Mouse (Mus musculus): Measurements from ENCODE around the gene Gm33543.
A peak's percentile ranks its signal among the peaks of the same experiment; 100 is the strongest.

Gene Gm33543

DNA sequence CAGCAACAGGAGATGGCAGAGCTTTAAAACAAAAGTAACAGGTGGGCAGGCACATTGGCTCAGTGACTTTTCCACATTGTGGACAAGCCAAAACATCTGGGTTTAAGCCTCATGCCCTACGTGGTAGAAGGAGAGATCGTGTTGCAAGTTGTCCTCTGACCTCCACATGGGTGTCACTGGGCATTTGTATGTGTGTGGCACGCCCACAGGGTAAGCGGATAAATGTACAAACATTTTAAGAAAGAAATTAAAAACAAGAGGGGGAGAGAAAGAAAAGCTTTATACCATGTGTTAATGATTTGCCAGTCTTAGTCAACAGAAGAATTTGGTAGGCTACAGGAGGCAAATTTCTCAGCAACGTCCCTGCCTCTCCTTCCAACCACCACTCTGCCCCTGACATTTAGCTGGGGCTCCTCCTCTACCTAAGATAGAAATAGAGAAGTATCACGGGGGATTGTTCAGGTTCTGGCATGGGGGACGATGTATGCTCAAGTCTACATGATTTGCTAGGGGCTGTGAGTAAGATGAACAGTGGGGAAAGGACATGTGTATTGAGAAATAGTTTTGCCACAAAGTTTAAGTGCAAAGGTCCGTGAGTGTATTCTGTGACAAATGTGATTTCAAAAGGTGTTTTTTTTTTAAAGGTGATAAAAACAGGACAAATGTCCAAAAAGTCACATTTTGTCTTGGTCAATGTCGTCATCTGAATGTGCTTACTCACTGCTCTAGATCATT, 6.0 kb downstream of the Gm33543 start:
- no peak for DNase-seq (ENCODE audit: extremely low spot score, low spot score)

DNA sequence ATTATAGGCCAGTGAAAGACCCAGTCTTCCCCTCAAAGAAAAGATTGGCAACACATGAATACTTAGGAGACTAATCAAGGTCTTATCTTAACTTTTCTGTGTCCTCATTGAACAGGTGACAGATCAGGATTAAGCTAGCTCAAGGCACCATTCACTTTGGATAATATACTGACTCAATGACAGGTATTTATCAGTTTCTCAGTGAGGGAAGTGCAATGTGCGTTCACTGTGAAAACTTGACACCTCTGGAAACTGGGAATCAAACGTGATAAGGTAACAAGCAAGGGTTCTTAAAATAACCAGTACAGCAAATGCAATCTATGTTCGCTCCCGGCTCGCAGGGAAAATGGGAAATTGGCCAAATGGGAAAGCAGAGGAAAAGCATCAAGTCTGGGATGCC, 11.8 kb downstream of the Gm33543 start:
- no peak for DNase-seq (ENCODE audit: extremely low spot score, low spot score)

DNA sequence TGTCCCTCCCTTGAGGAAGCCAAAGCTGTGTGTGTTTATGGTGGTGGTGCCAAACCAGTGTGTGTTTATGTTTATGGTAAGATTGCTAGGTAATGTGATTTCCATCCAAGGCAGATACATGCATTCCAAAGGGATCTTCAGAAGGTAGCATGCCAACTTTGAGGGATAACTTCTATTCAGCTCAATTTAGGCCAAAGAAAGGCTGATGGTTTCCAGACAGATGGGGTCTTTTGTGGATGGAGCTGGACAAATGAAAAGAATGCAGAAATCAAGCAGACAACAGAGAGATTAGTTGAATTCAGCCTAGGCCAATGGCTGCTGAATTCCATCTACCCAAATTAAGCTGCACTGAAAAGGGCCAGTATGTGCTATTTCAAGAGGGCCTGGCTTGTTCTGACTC, 13.3 kb downstream of the Gm33543 start:
- DNase-seq (ENCODE audit: extremely low spot score, low spot score), result no peak

DNA sequence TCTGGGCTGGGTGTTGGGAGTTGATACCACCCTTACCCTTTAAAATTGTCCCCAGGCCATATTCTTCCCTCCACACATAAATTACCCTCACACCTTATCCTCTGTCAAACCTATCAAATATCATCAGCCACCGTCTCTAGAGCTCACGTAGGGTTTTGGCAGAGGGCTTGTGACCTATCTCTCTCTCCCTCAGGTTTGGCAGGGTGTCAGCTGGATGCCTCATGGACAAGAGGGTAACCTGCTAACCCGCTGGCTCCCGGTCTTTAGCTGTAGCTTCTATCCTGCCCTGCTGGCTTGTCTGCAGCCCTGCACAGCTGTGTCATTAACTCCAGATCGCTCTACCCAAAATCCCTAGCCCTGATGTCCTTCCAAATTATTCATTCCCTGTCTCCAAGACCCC, 14.4 kb downstream of the Gm33543 start:
- DNase-seq (ENCODE audit: extremely low spot score, low spot score), result no peak

DNA sequence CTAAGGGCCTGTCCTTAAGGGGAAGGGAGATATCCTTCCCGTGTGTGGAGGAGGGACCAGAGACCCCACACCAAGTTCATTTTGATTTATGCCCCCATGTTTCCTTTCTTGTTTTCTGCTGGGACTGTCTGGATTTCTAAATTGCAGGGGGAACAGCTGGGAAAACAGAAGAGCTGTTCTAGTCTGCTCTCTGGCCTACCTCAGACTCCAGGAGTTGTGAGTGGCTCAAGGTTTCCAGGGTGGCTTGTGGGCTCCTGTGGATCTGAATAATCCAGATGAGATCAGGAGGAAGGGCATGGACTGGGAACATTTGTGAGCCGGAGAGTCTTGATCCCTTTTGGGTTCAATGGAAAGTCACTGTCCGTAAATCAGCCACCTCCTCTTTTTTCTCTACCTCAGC, 17.1 kb downstream of the Gm33543 start:
- DNase-seq (ENCODE audit: extremely low spot score, low spot score), result peak; percentile 30

DNA sequence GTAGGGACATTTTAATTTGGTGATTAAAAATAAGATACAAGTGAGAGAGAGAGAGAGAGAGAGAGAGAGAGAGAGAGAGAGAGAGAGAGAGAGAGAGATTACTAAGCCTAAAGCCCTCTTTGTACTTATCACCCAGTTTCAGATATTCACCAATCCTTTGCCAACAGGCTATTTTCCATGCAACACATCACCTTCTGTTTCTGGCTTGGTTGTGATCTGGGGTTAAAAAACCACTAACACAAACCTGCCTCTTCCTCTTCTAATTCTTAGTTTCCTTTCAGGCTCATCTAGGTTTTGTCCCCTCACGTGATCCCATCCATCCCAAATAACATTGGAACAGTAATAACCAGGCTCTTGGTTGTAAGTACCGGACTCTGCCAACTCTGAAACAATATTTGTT, 24.2 kb downstream of the Gm33543 start:
- DNase-seq (ENCODE audit: extremely low spot score, low spot score), result no peak

DNA sequence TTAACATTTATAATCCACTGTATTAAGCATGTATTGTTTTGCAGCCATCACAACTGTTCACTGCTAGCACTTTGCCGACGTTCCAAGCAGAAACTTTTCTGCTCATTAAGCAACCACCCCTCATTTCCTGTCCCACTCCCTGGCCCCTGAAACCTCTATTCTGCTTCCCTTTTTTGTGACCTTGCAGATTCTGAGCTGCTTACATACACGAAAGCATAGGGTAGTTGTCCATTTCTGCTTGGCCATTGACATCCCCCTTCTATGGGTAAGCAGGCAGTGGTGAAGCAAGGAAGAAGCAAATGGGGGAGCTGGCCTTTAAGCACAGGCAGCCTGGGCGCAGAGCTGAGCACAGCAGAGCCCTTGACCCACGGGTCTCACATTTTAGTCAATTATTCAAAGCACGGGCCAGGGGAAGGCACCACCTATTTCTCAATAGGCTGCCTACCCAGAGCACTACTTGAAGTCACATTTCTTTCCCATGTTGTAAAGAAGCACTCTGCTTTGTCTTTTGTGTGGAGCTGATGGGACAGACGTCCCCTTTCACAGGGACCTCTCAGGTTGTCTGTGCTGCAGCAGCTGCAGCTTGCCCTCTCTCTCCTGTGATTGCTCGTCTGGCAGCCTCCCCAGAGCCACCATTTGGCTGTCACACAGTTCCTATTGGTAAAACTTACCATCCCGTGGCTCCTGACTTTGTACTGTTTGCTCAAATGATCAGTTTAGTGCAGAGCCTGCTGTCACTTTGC, 25.1 kb downstream of the Gm33543 start:
- DNase-seq (ENCODE audit: extremely low spot score, low spot score), result no peak

DNA sequence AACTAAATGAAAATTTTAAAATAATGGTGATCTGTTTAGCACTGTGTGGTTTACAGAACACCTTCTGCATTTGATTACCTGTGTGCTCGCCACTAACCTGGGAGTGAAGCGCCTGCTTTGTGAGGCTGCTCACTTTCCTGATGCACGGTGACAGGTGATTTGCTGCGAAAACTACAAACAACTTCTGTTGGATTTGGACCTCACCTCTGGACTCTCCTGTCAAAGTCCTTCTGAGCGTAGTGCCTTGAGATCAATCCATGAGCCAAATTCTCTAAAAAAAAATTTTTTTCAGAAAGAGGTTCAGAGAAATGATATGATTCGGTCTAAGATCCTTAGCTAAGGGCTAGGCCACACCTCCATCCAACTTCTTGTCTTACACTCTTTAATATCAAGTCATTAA, 28.4 kb downstream of the Gm33543 start:
- no peak for DNase-seq (ENCODE audit: extremely low spot score, low spot score)

DNA sequence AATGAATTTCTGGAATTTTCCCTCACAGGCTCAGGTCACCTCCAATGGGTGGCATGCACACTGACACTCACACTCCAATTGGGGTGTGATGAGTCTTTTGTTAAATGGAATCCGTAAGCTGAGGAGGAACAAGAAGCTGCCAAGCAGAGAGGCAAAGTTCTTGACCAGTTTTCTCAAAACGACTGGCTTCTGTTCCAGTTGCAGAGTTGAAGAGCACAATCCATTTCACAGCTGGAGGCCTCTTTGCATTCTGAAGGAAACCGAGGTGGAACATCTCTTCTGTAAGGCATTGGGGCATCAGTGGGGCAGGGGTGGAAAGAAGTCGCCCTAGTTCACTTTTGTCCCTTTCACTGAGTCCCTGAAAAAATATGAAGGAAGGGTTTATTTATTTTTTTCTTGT, 30.9 kb downstream of the Gm33543 start:
- DNase-seq (ENCODE audit: extremely low spot score, low spot score), result no peak

DNA sequence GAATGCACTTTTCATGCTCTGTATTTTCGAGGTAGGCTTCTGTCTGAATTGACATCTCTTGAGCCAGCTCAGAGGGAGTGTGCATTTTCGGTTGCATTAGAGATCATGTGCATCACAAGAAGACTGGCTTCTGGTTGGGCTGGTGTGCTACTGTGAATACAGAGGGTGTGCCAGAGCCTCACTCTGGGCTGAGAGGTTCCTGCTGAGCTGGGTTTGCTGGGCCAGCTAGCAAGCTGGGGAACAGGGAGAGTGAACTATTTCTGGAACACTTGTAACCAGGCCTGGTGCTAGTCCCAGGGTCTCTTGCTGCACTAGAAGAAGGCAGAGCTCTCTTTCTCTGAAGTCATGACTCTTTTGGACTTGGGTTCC, 41.3 kb downstream of the Gm33543 start:
- no peak for DNase-seq (ENCODE audit: extremely low spot score, low spot score)

DNA sequence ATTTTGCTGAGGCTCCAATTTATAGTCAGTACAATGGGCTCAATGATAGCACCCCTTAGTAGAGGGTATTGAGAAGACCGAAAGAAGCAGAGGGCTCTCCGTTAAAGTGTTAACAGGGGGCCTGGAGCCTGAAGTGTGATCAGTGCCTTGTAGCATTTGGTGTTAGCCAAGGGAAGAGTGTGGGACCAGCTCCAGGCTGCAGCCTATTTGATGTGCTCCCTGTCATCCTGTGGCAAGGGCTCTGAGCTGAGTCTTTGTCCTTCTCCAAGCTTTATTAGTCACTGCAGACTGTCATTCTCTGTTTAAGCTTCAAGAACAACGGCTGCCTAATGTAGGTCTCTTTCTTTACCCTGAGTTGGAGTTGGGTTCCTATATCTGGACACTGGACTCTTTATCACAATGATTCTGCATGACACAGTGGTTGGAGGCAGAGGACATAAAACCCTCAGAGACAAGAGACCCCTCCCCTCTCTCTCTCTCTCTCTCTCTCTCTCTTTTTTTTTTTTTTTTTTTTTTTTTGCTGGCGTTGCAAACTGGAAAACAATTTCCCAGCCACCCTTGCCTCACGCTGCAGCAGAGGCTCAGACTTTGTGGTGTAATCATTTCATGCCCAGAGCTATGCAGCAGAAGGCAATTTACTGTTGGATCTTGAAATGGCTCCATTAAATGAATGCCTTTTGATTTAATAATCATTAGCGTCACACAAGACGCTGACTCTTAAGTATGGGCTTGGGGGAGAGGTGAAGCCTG, 41.9 kb downstream of the Gm33543 start:
- DNase-seq (ENCODE audit: extremely low spot score, low spot score), result no peak

DNA sequence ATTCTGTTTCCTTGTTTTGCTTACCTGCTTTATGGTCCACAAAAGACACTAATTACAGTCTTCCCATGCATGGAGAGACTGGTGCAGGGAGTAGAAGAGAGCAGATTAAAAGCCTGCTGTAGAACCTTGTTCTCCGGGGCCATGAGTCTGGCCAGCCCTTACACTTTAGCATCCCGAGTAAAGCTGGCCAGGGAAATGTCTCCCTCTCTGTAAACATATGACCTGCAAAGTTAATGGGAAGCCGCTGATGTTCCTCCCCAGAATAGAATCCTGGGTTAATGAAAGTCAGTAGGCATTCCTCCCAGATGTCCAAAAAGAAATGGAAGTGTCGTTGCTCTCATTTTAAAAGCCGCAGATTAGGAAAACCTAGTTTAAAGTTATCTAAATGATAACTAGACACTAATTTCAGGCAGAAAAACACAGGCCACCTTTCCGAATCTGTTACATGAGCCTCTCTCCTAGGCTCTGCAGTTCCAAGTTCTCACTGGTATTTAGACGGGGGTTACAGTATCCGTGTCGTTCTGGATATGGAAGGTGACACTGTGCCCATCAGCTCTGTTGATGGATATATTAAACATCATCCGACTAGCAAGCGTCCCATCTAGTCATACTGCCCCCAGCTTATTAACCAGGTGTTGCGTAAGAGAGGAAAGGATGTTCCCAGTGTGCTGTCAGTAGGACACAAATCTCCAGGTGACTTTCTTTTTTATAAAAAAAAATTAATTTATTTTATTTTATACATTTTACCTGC, 44.9 kb downstream of the Gm33543 start:
- DNase-seq (ENCODE audit: extremely low spot score, low spot score), result no peak

DNA sequence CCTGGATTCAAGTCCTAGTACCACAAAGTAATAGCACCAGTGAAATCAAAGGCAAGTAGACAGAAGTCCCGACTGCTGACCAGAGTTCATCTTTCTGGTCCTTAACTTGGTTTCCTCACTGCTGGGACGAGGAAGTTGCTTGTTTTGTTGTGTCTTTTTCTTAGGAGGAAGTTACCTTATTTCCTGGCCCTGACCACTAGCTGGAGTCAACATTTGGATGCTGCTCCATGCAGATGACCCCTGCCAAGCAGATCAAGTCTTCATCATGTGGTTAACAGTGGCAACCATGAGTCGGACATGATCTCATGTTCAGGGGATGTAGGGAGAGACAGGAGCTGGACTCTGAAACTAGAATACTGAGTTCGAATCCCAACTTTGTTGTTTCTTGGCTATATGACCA, 47.2 kb downstream of the Gm33543 start:
- DNase-seq (ENCODE audit: extremely low spot score, low spot score), result no peak

DNA sequence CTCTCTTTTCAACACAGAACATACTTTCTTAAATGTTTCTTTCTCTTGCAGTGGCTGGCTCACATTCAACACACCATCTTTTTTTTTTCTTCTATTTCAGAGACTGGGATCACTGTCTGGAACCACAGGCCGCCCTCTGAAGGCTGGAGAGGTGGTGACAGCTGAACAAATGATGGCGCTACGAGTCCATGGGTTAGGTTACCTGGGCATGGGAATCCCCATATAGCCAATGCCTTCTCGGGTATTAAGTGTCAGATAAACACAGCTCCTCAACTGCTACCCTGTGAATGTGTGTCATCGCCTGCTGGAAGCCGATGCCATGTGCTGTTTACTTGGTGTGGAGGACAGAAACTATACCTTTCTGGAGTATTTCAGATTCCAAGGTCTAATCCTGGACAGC, 48.0 kb downstream of the Gm33543 start:
- DNase-seq (ENCODE audit: extremely low spot score, low spot score), result no peak

DNA sequence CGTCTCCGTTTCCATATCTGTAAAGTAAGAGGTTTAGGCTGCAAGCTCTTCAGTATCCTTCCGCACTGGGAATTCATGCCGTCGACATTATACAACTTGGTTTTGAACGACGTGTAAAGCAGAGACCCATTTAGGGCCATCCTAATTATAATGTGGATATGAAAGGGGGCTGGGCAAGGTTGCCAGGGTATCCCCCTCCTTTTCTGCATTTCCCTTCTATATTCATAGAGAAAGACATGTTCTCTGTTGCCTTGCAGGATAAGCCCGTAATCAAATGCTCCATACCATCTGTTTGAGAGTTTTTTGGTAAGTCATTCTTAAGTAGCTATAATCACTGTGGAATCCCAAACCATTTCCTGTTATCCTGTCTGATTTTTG, 51.3 kb downstream of the Gm33543 start:
- DNase-seq (ENCODE audit: extremely low spot score, low spot score), result no peak

DNA sequence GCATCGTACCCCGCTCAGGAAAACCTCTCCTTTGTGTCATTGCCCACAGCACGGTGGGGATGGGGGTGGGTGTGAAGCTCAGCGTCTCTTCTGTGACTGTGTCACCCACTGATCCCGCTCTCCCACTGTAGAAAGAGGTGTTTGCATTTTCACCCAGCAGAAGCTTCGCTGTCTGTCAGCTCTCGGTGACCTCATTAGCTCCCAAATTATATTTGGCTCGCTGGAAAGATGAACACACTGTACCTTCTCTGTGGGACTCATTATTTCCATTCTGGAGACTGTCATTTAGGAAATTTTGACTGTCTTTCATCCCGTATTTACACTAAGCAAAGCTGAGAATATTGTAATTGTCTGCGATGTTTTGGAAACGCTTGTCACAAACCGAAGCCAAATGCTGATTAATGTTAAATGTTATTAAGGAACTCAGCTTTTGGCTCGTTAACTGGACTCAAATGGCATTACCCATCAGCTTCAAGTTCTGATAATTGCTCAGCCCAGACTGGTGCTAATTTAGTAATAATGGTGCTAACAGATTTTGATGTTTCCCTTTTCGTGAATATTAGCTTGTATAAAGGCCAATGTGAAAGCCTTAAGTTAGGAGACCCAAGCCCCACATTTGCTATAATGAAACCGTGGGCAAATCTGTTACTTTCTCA, 51.8 kb downstream of the Gm33543 start:
- DNase-seq (ENCODE audit: extremely low spot score, low spot score), result no peak

DNA sequence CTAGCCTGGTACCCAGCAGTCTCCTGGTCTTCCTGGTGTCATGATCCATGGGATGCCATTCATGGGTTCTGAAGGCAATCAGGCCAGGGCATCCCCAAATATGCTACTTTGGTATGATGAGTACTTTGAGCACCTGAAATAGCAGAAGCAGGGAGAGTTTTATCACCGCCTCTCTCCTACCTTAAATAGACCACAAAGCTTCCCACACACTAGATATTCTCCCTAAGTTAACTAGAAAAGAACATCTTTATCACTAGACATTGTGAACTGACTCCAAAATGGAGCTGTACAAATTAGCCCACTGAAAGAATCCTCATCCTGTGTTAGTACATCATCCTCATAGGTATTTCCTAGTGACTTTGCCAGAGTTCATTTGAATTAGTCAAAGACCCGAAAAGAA, 55.6 kb downstream of the Gm33543 start:
- no peak for DNase-seq (ENCODE audit: extremely low spot score, low spot score)

DNA sequence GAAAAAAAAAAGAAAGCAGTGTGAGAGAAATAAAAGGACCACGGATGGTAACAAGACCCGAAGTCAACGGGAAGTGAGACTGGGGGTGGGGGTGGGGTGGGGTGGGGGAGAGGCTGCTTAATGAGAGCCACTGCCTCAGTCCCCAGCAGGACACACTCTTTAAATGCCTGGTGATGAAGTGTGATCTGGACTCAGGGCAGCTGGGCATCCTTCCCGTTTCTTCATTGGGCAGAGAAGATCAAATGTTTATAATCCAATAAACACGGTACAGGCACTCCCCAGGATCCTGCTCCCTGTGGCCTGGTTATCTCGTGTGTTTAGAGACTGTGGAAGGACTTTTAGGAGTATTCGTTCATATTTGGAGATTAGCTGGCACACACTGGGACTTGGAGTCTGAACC, 57.9 kb downstream of the Gm33543 start:
- no peak for DNase-seq (ENCODE audit: extremely low spot score, low spot score)

DNA sequence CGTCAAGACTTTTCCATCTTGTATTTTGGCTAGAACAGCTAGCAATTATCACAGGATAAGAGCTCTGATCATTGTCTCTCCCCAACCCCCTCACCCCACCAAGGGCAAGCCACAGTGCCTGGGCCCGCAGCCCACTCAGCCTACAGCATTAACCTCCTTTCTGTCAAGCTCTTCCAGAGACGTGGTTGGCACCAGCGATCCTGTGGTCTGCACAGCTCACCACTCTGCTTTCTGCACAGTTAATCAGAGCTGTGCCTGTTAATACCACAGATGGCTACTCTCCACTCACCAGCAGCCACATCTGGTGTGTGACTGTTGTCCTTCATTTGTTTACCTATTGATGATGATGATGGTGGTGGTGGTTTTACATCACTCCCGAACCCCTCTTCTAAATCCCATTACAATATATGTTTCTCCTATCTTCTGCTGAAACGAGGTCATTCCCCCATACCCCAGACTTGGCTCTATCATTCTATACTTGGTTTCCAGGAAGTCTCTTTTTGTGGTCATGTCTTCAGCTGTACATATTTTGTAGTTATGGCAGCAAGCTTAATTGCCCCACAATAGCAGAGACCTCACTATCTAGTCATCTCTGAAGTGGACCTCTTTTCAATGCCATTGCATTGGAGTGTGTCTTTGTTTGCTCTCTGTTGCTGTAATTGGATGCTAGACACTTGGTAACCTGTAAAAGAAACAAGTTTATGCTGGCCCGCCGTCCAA, 61.7 kb downstream of the Gm33543 start:
- DNase-seq (ENCODE audit: extremely low spot score, low spot score), result no peak

DNA sequence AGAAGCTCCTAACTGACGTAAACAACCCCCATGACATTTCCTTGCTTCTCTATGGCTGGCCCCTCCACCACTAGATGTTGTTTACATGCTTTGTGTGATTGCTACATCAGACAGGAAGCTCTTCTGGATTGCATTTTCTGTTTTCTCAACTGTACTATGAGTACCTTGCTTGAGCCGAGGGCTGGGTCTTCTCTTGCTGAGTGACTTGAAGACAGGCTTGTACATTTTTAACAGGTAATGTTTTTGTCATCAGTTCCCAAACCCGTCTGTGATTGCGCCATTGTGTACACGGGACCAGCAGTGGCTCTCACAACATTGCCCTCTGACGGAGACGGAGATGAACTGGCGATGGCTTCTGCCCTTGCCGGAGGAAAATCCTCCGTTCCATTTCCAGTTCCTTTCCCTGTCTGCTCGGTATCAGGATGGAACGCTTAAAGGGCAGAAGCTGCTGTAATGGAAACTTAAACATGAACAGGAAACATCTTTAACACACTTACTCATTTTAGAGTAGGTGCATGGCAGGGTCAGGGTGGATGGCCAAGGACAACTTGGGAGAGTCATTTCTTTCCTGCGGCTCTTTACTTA, 62.8 kb downstream of the Gm33543 start:
- DNase-seq (ENCODE audit: extremely low spot score, low spot score), result no peak

Measured in neural tube, embryonic 10.5 days (tissue).